Mouse (Mus musculus) 3T3-L1 (cell line): ENCODE measurements at regions not wholly inside any gene's neighbourhood (a gene's known extent, or its start where the extent isn't known, plus 50 kb on each side); places are given as distances from the start of the nearest gene placed in this dataset.
A peak's percentile ranks its signal among the peaks of the same experiment; 100 is the strongest.

Experiments
- DNase-seq: peaks from one replicate; pipeline ENCODE4 v3.0.0-alpha.2; 2015; ENCODE audit warnings: low read depth, low spot score

- DNase-seq: no peak
Observed at GRCm38 (mm10) chr16:62470133-62470532, 316.5 kb downstream of the Nsun3 start.

DNA sequence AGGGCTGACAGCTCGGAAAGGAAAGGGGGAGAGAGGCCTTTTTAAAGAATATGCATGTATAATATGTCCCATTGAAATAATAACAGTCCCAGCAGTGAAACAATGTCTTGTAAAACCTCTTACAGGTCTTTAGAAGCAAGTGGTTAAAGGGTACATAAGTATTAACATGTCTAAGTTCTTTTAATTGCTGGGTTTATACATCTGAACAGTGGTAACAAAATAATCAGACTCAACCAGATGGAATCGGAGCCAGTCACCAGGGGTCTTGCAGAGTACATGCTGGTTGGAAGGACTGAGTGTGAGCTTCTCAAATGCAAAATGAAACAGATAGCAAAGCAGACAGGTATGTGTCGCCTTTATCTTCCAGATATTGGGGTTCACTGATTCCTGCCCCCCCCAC, 317.3 kb downstream of the Nsun3 start:
- DNase-seq: no peak

DNA sequence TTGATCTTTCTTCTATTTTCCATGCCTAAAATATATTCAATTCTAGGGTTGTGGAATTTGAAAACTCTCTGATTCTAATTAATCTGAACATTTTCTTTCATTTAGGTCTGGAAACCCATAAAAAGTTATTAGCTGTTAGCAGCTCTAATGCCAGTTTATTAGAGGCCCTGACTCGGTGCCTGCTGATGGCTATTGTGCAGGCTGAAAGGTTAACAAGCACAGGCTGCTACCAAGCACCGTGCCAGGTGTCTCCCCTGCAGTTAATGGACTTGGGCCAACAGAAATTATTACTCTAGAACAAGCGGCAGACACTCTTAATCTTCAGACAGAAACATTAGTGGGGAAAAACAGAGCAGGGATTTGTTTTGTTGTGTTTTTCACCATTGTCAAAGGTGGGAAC, 317.8 kb downstream of the Nsun3 start:
- DNase-seq: no peak

- no peak for DNase-seq
Observed at GRCm38 (mm10) chr16:62459949-62460551, 326.6 kb downstream of the Nsun3 start.

DNA sequence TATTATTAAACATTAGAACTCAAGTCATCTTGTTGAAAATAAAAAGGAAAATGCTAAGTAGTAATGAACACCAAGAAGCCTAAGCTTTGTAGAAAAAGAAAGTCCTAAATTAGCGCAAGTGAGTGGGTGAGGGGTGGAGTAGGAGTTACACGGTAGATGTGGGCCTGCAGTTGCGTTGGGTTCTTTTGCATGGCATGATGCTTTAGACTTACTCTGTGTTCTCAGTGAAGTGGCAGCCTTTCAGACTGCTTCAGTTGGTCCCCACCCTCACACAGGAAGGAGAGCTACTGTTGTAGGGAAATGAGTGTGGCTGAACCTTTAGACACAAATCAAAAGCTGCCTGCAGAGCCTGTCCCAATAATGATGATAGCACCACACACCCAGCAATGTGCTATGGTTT, 336.9 kb downstream of the Nsun3 start:
- DNase-seq: no peak

DNA sequence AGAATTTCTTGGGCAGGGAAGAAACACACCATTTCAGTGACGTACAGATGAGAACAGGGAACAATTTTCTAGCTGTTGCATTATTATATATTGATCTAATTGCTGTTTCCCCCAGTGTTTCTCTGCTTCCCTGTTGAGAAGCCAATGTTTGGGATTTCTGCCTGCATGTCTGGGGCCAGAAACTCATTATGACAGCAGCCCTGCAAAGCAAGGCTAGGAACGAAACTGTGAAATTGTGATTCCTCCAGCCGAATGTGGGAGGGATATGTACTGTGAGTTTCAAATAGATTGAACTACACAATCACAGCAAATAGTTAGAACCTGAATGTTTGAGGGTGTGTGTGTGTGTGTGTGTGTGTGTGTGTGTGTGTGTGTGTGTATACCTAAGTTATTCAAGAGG, 339.2 kb downstream of the Nsun3 start:
- DNase-seq: no peak

DNA sequence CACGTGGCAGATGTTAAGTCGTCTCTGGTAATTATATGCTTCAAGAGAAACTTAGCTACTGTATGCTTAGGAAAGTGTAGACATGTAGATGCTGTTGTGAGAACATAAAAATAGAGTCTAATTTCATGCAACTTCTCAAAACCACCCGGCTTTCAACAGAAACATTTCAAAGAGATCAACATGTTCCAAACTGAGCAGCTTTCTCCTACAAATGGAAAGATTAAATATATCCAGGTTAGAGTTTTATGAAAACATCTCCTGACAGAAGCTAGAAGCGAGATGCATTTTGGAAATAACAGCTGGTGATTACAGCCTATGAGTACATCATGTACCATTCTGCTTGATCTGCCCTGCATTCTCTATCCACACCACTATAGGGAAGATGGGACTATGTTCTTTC, 345.4 kb downstream of the Nsun3 start:
- no peak for DNase-seq

DNA sequence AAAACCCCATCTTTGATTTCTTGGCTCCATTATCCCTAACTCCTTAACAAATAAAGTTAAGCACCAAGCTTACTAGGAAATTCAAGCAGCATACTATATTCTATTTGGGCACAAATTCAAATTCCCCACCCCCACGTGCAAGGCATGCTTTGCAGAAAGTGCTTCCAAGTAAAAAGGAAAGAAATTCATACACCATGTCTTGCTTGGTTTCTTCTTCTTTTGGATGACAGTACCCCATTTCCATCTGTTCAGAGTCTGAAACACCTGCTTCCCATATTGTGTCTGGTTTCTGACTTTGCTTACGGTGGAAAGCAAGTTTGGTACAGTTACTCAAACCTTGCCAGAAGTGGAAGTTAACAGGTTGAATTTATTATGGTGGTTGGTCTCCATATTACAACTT, 353.5 kb downstream of the Nsun3 start:
- DNase-seq: no peak

- peak; percentile 39 for DNase-seq
Observed at GRCm38 (mm10) chr16:62414485-62414884, 372.1 kb downstream of the Nsun3 start.

DNA sequence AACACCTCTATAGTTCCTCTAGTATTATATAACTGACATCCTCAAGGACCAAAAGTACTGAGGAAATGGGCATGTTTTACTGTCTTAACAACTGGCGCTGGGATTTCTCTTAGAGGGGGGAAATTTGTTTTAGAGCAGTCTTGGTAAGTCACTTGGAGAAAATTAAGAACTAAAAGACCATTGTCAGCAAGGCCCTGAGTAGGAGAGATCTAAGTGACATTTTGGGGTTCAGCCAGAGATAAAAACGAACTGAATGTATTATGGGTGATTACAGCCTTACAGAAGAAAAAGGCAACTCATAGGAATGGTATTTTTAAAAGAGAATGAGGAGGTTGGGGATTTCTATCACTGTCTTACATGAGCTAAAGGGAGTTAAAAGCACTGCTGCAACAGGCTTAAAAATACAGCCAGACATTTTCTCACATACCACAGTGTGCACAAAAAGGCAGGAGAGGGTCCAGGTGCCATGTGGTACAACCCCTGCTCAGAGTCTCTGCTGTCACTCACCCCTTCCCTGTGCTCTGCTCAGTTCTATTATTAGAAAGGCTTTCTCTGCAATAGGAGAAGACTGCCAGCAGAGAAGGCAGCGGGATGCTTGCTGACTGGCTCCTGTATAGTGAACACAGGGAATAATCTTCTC, 379.0 kb downstream of the Nsun3 start:
- no peak for DNase-seq

GRCm38 (mm10) chr16:62406458-62406857, 380.2 kb downstream of the Nsun3 start:
- no peak for DNase-seq

DNA sequence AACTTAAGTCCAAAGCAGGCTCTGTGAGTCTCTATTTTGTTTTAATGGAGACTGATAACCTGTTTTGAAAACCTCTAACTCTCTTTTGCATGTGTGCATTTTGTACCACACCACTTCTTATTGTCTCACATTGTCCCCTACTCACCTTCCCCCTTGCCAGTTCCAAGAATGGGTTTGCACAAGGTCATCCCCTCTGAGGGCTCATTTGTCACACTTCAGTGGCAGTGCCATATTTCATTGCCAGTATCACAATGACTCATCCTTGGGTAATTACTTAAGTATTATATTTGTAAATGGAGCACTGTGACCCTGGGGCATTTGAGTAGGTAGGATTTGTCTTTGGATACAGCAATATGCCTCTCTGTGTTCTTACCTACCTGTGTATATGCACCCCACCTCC, 429.3 kb downstream of the Nsun3 start:
- no peak for DNase-seq

DNA sequence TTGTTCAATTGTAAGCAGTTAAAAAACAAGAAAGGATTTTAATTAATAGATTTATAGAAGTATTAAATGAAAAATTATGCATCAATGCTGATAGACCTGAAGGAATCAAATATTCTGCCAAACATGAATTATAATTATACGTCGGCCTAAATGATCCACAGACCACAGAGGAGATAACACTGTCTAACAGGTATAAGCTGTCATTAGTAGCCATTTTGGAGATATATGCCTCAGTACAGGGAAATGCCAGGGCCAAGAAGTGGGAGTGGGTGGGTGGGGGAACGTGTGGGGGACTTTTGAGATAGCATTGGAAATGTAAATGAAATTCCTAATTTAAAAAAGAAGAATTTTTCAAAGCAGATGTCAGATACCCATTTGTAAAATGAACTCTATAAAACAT, 430.3 kb downstream of the Nsun3 start:
- no peak for DNase-seq

DNA sequence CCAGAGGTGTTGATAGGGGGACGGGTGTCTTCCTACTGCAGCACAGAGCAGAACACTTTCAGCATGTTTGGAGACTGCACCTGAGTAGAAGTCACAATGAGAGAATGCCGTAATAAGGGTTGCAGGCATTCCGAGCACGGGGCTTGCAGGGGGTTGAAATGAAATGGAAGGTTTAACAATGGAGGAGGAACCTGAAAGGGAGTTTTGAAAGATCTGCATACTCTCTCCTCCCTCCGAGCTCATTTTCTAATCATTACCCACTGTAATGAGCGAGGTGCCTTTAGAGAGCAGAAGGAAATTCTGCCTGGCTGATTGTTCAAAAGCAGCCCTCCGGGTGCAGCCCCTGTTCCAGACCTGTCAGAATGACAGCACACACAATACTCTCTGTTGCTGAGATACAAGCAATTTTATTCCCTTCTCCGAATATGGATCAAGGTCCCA, 430.8 kb downstream of the Nsun3 start:
- no peak for DNase-seq

- no peak for DNase-seq
Observed at GRCm38 (mm10) chr16:62327378-62328036, 459.1 kb downstream of the Nsun3 start.

GRCm38 (mm10) chr16:62325534-62326244, 460.9 kb downstream of the Nsun3 start:
- no peak for DNase-seq

GRCm38 (mm10) chr16:62322809-62323208, 463.8 kb downstream of the Nsun3 start:
- DNase-seq: peak; percentile 4

- DNase-seq: no peak
Observed at GRCm38 (mm10) chr16:62288948-62289347, 497.7 kb downstream of the Nsun3 start.
